23 mouse cellular contexts compared by ENCODE assay signal in the genomic region with DNA sequence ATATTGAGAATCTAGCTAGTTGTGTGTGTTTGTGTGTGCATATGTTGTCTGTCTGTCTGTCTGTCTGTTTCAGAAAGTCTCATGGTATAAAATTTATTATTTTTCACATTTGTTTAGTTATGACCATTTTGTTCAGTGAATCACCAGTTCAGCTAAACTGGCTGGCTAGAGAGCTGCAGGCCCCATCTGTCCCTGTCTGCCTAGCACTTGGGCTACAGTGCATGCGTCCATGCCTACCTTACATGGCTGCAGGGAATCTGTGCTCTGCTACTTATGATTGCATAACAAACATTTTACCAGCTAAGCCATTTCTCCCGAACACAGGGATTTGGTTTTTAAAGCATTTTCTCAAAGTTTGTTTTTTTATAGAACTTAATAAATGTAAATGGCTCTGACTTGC.
A peak's percentile ranks its signal among the peaks of the same experiment; 100 is the strongest.
DNase-seq lines count a peak whose midpoint lies in the region; ATAC-seq and TF ChIP-seq lines count a peak whose summit lies in the region.
"Had no signal": no experiment of that assay in that cellular context is flagged by ENCODE, and none has a peak within 500 bp of the region (broad histone marks: within the 10 kb centered on the region; RNA-seq: fewer than 3 reads in every experiment).

No protein-coding gene starts in this region.

- ATAC-seq in cerebellum, adult (ENCODE audit: insufficient number of reproducible peaks, low FRiP score, low TSS enrichment): peak; percentile 96
- ATAC-seq in granulocyte monocyte progenitor cell, adult 5-6 weeks (replicated peaks; ENCODE audit: poor library complexity, severe bottlenecking): no peak
- ATAC-seq: CD4-positive, CD25-positive, alpha-beta regulatory T cell, adult 4 months; forebrain, embryonic 13.5 days; forebrain, postnatal 0 days; hindbrain, postnatal 0 days had no signal

- H3K27ac ChIP-seq in cerebellum, adult 2 months (ENCODE audit: insufficient read depth, low read length): no peak overlapping the region
- H3K27ac ChIP-seq in hindbrain, embryonic 10.5 days: no peak overlapping the region
- H3K27ac ChIP-seq: embryonic facial prominence, embryonic 13.5 days; forebrain, embryonic 13.5 days; heart, embryonic 10.5 days; hindbrain, embryonic 13.5 days; hindbrain, postnatal 0 days had no signal

- no peaks in the 10 kb centered on the region for H3K36me3 ChIP-seq in hindbrain, embryonic 10.5 days
- H3K36me3 ChIP-seq: embryonic facial prominence, embryonic 13.5 days; G1E; heart, embryonic 10.5 days; hindbrain, embryonic 13.5 days had no signal

- no peaks in the 10 kb centered on the region for H3K27me3 ChIP-seq in cerebellum, adult 2 months (ENCODE audit: control insufficient read depth, insufficient read depth, low read length)
- no peaks in the 10 kb centered on the region for H3K27me3 ChIP-seq in hindbrain, embryonic 10.5 days (ENCODE audit: insufficient read depth, poor library complexity, severe bottlenecking)
- H3K27me3 ChIP-seq: embryonic facial prominence, embryonic 13.5 days; forebrain, embryonic 13.5 days; hindbrain, embryonic 13.5 days had no signal

- H3K4me1 ChIP-seq in cerebellum, adult 2 months (ENCODE audit: control insufficient read depth, insufficient read depth, low read length): peaks cover 16% of the 10 kb centered on the region; the same call in 1 of the 2 replicates
- no peaks in the 10 kb centered on the region for H3K4me1 ChIP-seq in hindbrain, embryonic 10.5 days (replicated peaks)
- H3K4me1 ChIP-seq: embryonic facial prominence, embryonic 13.5 days; forebrain, embryonic 13.5 days; heart, embryonic 10.5 days; hindbrain, embryonic 13.5 days had no signal

- no peak for TF ChIP-seq POLR2A in cerebellum, adult 2 months (IDR thresholded peaks at IDR 0.05; ENCODE audit: borderline replicate concordance, insufficient read depth, low read length)

- 19% methylated on average over 2 of the region's 2 CpGs for WGBS in cerebellum, adult 2 months
- WGBS in hindbrain, embryonic 10.5 days: 86% methylated on average over 2 of the region's 2 CpGs

- TF ChIP-seq CTCF in cerebellum, adult 2 months (IDR thresholded peaks at IDR 0.05; ENCODE audit: borderline replicate concordance, insufficient read depth, low read depth, low read length): no peak

- no peak overlapping the region for H3K4me3 ChIP-seq in cerebellum, adult 2 months (replicated peaks; ENCODE audit: insufficient read depth, low read depth, low read length)
- no peak overlapping the region for H3K4me3 ChIP-seq in hindbrain, embryonic 10.5 days
- H3K4me3 ChIP-seq: embryonic facial prominence, embryonic 13.5 days; forebrain, embryonic 13.5 days; heart, embryonic 10.5 days; hindbrain, embryonic 13.5 days had no signal

- DNase-seq in cerebellum, postnatal 4 days (ENCODE audit: low spot score in 2 of 2): no peak
- DNase-seq in cerebellum, adult 2 months: peak; percentile 53 to 74
- DNase-seq in cerebellum, postnatal 10 days: peak; percentile 34 to 47
- DNase-seq in lung, postnatal 25 days (ENCODE audit: low spot score): no peak
- DNase-seq in hindbrain, embryonic 10.5 days (ENCODE audit: low spot score): no peak
- DNase-seq: adrenal gland, adult 8-10 months; adrenal gland, postnatal 36 days; B cell, adult 2 months; forebrain, postnatal 0 days; gastrocnemius, postnatal 36 days; heart, adult 18-20 months; heart, postnatal 10 days; heart, postnatal 4 days; kidney, adult 11 months had no signal

- H3K9me3 ChIP-seq in hindbrain, embryonic 10.5 days: no peaks in the 10 kb centered on the region
- H3K9me3 ChIP-seq: embryonic facial prominence, embryonic 13.5 days; forebrain, embryonic 13.5 days; G1E; heart, embryonic 10.5 days; hindbrain, embryonic 13.5 days had no signal

Comparison
In these comparisons a context has a peak if more than half of its experiments do, and no peak if none do; other contexts are left out.
1. DNase-seq: peak in cerebellum, adult 2 months (2 of 2) and cerebellum, postnatal 10 days (2 of 2); none in cerebellum, postnatal 4 days (0 of 2), lung, postnatal 25 days (single experiment) and hindbrain, embryonic 10.5 days (single experiment).